Mouse (Mus musculus) spleen, adult 2 months (tissue): Measurements from ENCODE around the gene Pfkfb4.

Source experiments
- CTCF ChIP-seq: fragments of 200-500 bp; IDR thresholded peaks from 2 replicates; pipeline ENCODE4 v1.5.1; 2011; ENCODE audit warnings: mild to moderate bottlenecking, inconsistent platforms; ENCODE audit not compliant: insufficient read depth, insufficient read length, insufficient replicate concordance; ENCODE audit errors: extremely low read depth
- POLR2A ChIP-seq: fragments of 200-500 bp; IDR thresholded peaks from 2 replicates; pipeline ENCODE4 v1.6.1; 2011; ENCODE audit warnings: low read depth, low read length, inconsistent platforms

DNA sequence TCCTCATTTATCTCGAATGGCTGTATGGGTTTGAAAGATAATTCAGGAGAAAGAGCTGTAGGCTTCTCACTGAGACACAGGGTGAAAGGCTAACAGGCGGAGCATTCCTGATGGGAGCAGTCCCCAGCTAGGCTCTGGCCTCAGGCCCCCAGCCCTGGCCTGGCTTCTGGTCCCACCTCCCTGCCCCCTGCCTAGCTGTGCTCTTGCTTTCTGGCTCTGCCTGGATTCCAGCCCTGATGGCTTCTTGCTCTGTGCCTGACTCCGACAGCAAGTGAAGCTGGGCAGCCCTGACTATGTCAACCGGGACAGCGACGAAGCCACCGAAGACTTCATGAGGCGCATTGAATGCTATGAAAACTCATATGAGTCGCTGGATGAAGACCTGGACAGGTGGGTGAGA lies 16.5 kb downstream of the Pfkfb4 start:
- TF ChIP-seq CTCF (no peak), POLR2A (no peak)
